Mouse (Mus musculus) adrenal gland, adult 2 months (tissue): ENCODE results near the gene Olfr458. TPM values are rescaled to one million over a fixed set of nuclear protein-coding genes. Genes with fewer than 3 reads are reported as not detected.
"Not testable (repeated sequence)": the region's sequence is repeated elsewhere in the genome, so short reads cannot be mapped to it uniquely, and the experiment has no call there.

ENCODE experiments used
- DNase-seq: peaks from one replicate; pipeline ENCODE4 v3.0.0; 2021
- long read RNA-seq: library from polyadenylated mRNA; stranded (forward); transcript quantifications from one replicate; pipeline ENCODE4 v2.0.0, GENCODE M21; 2021
- polyA plus RNA-seq: library from polyadenylated mRNA; depleted of rRNA; stranded (reverse); fragments of >200 nt; gene quantifications from 2 replicates; pipeline ENCODE4 v1.2.3, GENCODE M21; 2012; rRNA removed
- total RNA-seq, 2 experiments: library from RNA; stranded (reverse); gene quantifications; 2 replicates each; pipeline ENCODE4 v1.2.3; 2021

Olfr458 gene
- total RNA-seq (not detected), polyA plus RNA-seq (not detected in 2 replicates)
- long read RNA-seq = 0 reads

GRCm38 (mm10) chr6:42465096-42465495 lies at the start of gene Olfr458:
Olfr458 (minus strand) TSS chr6:42465196.
- DNase-seq = no peak

GRCm38 (mm10) chr6:42513461-42513860 lies 48.5 kb upstream of the Olfr458 start:
- no peak for DNase-seq

GRCm38 (mm10) chr6:42509311-42509710 lies 44.3 kb upstream of the Olfr458 start:
- DNase-seq = no peak

GRCm38 (mm10) chr6:42503478-42503877 lies 38.5 kb upstream of the Olfr458 start:
- DNase-seq = no peak

- DNase-seq = peak; percentile 10
Measured at GRCm38 (mm10) chr6:42489731-42490130, 24.7 kb upstream of the Olfr458 start.

GRCm38 (mm10) chr6:42487114-42487513 lies 22.1 kb upstream of the Olfr458 start, which contains the start of gene Olfr456:
Olfr456 (minus strand) TSS chr6:42487214.
- DNase-seq = no peak

GRCm38 (mm10) chr6:42484633-42485032 lies 19.6 kb upstream of the Olfr458 start:
- DNase-seq = no peak

- DNase-seq = no peak
Measured at GRCm38 (mm10) chr6:42476235-42476634, 11.2 kb upstream of the Olfr458 start, which contains the start of gene Olfr457. Olfr457 (minus strand) TSS chr6:42476335.

- not testable (repeated sequence) for DNase-seq
Measured at GRCm38 (mm10) chr6:42471298-42471697, 6.3 kb upstream of the Olfr458 start.

GRCm38 (mm10) chr6:42470542-42470941 lies 5.5 kb upstream of the Olfr458 start:
- peak; percentile 28 for DNase-seq

- no peak for DNase-seq
Measured at GRCm38 (mm10) chr6:42447381-42447780, 17.6 kb downstream of the Olfr458 start.

- no peak for DNase-seq
Measured at GRCm38 (mm10) chr6:42444491-42444890, 20.5 kb downstream of the Olfr458 start.

GRCm38 (mm10) chr6:42441395-42441794 lies 23.6 kb downstream of the Olfr458 start:
- DNase-seq = no peak

- no peak for DNase-seq
Measured at GRCm38 (mm10) chr6:42435490-42435889, 29.5 kb downstream of the Olfr458 start.

GRCm38 (mm10) chr6:42434446-42434845 lies 30.6 kb downstream of the Olfr458 start, which contains the start of gene Tas2r126:
Tas2r126 (plus strand) TSS chr6:42434535.
- peak; percentile 18 for DNase-seq

GRCm38 (mm10) chr6:42433554-42433953 lies 31.4 kb downstream of the Olfr458 start:
- no peak for DNase-seq

- DNase-seq = no peak
Measured at GRCm38 (mm10) chr6:42426337-42426736, 38.7 kb downstream of the Olfr458 start.

GRCm38 (mm10) chr6:42424472-42424871 lies 40.5 kb downstream of the Olfr458 start:
- no peak for DNase-seq

- DNase-seq = no peak
Measured at GRCm38 (mm10) chr6:42421439-42421838, 43.6 kb downstream of the Olfr458 start.

GRCm38 (mm10) chr6:42419443-42419842 lies 45.6 kb downstream of the Olfr458 start:
- DNase-seq = peak; percentile 54
